Mouse (Mus musculus) embryonic facial prominence, embryonic 12.5 days (tissue): ENCODE data around the gene Tomm40. TPM values are rescaled to one million over a fixed set of nuclear protein-coding genes. Genes with fewer than 3 reads are reported as not detected.

Experiments used
- ATAC-seq: fragments of 200-750 bp; cut with Nextera tagmentation; 2 replicates; pipeline ENCODE4 v1.8.0; 2017; ENCODE audit not compliant: insufficient number of reproducible peaks, insufficient read depth, low FRiP score, low TSS enrichment
- H3K27ac ChIP-seq: fragments of 300-500 bp; sonication (generic); 2 replicates; pipeline ENCODE4 v1.5.1; 2016; ENCODE audit warnings: mild to moderate bottlenecking
- H3K27me3 ChIP-seq: fragments of 300-500 bp; sonication (generic); 2 replicates; pipeline ENCODE4 v1.6.1; 2016; ENCODE audit warnings: mild to moderate bottlenecking, moderate library complexity
- H3K36me3 ChIP-seq: fragments of 300-500 bp; sonication (generic); 2 replicates; pipeline ENCODE4 v1.6.1; 2016; ENCODE audit warnings: mild to moderate bottlenecking
- H3K4me1 ChIP-seq: fragments of 300-500 bp; sonication (generic); 2 replicates; pipeline ENCODE4 v1.6.1; 2016
- H3K4me2 ChIP-seq: fragments of 300-500 bp; sonication (generic); replicated peaks from 2 replicates; pipeline ENCODE4 v1.6.1; 2016; ENCODE audit warnings: mild to moderate bottlenecking, moderate library complexity
- H3K4me3 ChIP-seq: fragments of 300-500 bp; sonication (generic); 2 replicates; pipeline ENCODE4 v1.5.1; 2016; ENCODE audit warnings: mild to moderate bottlenecking
- H3K9ac ChIP-seq: fragments of 300-500 bp; sonication (generic); 2 replicates; pipeline ENCODE4 v1.6.1; 2016; ENCODE audit warnings: mild to moderate bottlenecking, moderate library complexity
- H3K9me3 ChIP-seq: fragments of 300-500 bp; sonication (generic); 2 replicates; pipeline ENCODE4 v1.6.1; 2016; ENCODE audit warnings: mild to moderate bottlenecking, moderate library complexity
- WGBS: fragments of 180-500 bp; shearing (Covaris S2); methylation state at CpG from one replicate; pipeline ENCODE4 v1.1.7; 2016; 5-methylcytosine and 5-hydroxymethylcytosine counted together
- polyA plus RNA-seq: library from polyadenylated mRNA; unstranded; fragments of >200 nt; fragmentation: Nextera tagmentation; extraction: Ambion mirVana; gene quantifications from 2 replicates; pipeline ENCODE4 v1.2.1, GENCODE M21; 2016

Tomm40 gene
- polyA plus RNA-seq, 1 experiment from 2014 or later, result 163 TPM

- H3K4me1 ChIP-seq, result peaks cover 30% of the 10 kb centered on the region
- H3K9me3 ChIP-seq, result no peaks in the 10 kb centered on the region
- no peak overlapping the region for H3K4me3 ChIP-seq
- no peaks in the 10 kb centered on the region for H3K27me3 ChIP-seq
- ATAC-seq, result no peak
- no peak overlapping the region for H3K9ac ChIP-seq
- no peak overlapping the region for H3K27ac ChIP-seq
- WGBS, result 53% methylated on average over 4 of the region's 4 CpGs
- peak overlapping the region; percentile 79; the same call in 1 of the 2 replicates for H3K4me2 ChIP-seq
- no peaks in the 10 kb centered on the region for H3K36me3 ChIP-seq
Observed at GRCm38 (mm10) chr7:19751070-19751383, 35.8 kb upstream of the Tomm40 start.

GRCm38 (mm10) chr7:19750217-19751069, 35.2 kb upstream of the Tomm40 start, which contains the start of gene Nectin2:
Nectin2 (minus strand) TSS chr7:19750483.
- Histone ChIP-seq H3K4me3 (peak within 1 kb of the TSS; percentile 83), H3K27ac (peak within 1 kb of the TSS; percentile 90), H3K4me2 (peak within 1 kb of the TSS; percentile 79), H3K27me3 (no peaks in the 10 kb centered on the region), H3K9me3 (no peaks in the 10 kb centered on the region), H3K9ac (peak within 1 kb of the TSS; percentile 89), H3K36me3 (no peaks in the 10 kb centered on the region), H3K4me1 (peaks cover 30% of the 10 kb centered on the region)
- 16% methylated on average over 19 of the region's 19 CpGs for WGBS
- peak; percentile 25 for ATAC-seq

- peaks cover 34% of the 10 kb centered on the region for H3K4me1 ChIP-seq
- H3K36me3 ChIP-seq, result no peaks in the 10 kb centered on the region
- ATAC-seq, result peak; percentile 90
- peak overlapping the region; percentile 83 for H3K4me3 ChIP-seq
- peak overlapping the region; percentile 89 for H3K9ac ChIP-seq
- WGBS, result under 1% methylated on average over 46 of the region's 46 CpGs
- no peaks in the 10 kb centered on the region for H3K9me3 ChIP-seq
- H3K27me3 ChIP-seq, result no peaks in the 10 kb centered on the region
- H3K4me2 ChIP-seq, result peak overlapping the region; percentile 79
- H3K27ac ChIP-seq, result peak overlapping the region; percentile 90
Observed at GRCm38 (mm10) chr7:19749389-19750216, 34.4 kb upstream of the Tomm40 start.

- H3K4me1 ChIP-seq, result peaks cover 34% of the 10 kb centered on the region
- H3K27me3 ChIP-seq, result no peaks in the 10 kb centered on the region
Observed at GRCm38 (mm10) chr7:19748219-19749195, 33.3 kb upstream of the Tomm40 start.

GRCm38 (mm10) chr7:19747420-19748218, 32.4 kb upstream of the Tomm40 start:
- Histone ChIP-seq H3K4me3 (peak overlapping the region; percentile 83), H3K9me3 (no peaks in the 10 kb centered on the region), H3K36me3 (peaks cover 10% of the 10 kb centered on the region), H3K9ac (peak overlapping the region; percentile 89), H3K4me1 (peaks cover 34% of the 10 kb centered on the region), H3K27me3 (no peaks in the 10 kb centered on the region), H3K4me2 (peak overlapping the region; percentile 79), H3K27ac (peak overlapping the region; percentile 90)
- 2% methylated on average over 25 of the region's 25 CpGs for WGBS
- no peak for ATAC-seq

More at GRCm38 (mm10) chr7:19748219-19749195, 33.3 kb upstream of the Tomm40 start:
- no peaks in the 10 kb centered on the region for H3K9me3 ChIP-seq
- H3K4me3 ChIP-seq, result peak overlapping the region; percentile 83
- peak; percentile 1; the same call in 1 of the 2 replicates for ATAC-seq
- WGBS, result 1% methylated on average over 32 of the region's 32 CpGs
- peak overlapping the region; percentile 90 for H3K27ac ChIP-seq
- H3K36me3 ChIP-seq, result peaks cover 5% of the 10 kb centered on the region
- peak overlapping the region; percentile 79 for H3K4me2 ChIP-seq
- peak overlapping the region; percentile 89 for H3K9ac ChIP-seq

- Histone ChIP-seq H3K4me3 (peak overlapping the region; percentile 83), H3K9ac (peak overlapping the region; percentile 31), H3K4me2 (peak overlapping the region; percentile 79), H3K27me3 (no peaks in the 10 kb centered on the region), H3K36me3 (peaks cover 10% of the 10 kb centered on the region), H3K4me1 (peaks cover 43% of the 10 kb centered on the region), H3K27ac (peak overlapping the region; percentile 90; the same call in 1 of the 2 replicates), H3K9me3 (no peaks in the 10 kb centered on the region)
- 17% methylated on average over 6 of the region's 6 CpGs for WGBS
- ATAC-seq, result no peak
Observed at GRCm38 (mm10) chr7:19746426-19747201, 31.4 kb upstream of the Tomm40 start.

GRCm38 (mm10) chr7:19745971-19746370, 30.7 kb upstream of the Tomm40 start:
- ATAC-seq, result no peak
- Histone ChIP-seq H3K27me3 (no peaks in the 10 kb centered on the region), H3K36me3 (peaks cover 11% of the 10 kb centered on the region), H3K4me2 (peak overlapping the region; percentile 79), H3K27ac (no peak overlapping the region), H3K9me3 (no peaks in the 10 kb centered on the region), H3K9ac (no peak overlapping the region), H3K4me3 (no peak overlapping the region), H3K4me1 (peaks cover 48% of the 10 kb centered on the region)
- 87% methylated on average over 8 of the region's 10 CpGs for WGBS

- H3K27me3 ChIP-seq, result no peaks in the 10 kb centered on the region
- H3K36me3 ChIP-seq, result peaks cover 21% of the 10 kb centered on the region
- no peak overlapping the region for H3K27ac ChIP-seq
- H3K9ac ChIP-seq, result no peak overlapping the region
- no peak overlapping the region for H3K4me3 ChIP-seq
- WGBS, result 66% methylated on average over 14 of the region's 14 CpGs
- peaks cover 44% of the 10 kb centered on the region for H3K4me1 ChIP-seq
- no peak for ATAC-seq
- no peaks in the 10 kb centered on the region for H3K9me3 ChIP-seq
- no peak overlapping the region for H3K4me2 ChIP-seq
Observed at GRCm38 (mm10) chr7:19744590-19745385, 29.6 kb upstream of the Tomm40 start.

GRCm38 (mm10) chr7:19743791-19744190, 28.6 kb upstream of the Tomm40 start:
- H3K27ac ChIP-seq, result no peak overlapping the region
- H3K4me2 ChIP-seq, result no peak overlapping the region
- no peak for ATAC-seq
- no peaks in the 10 kb centered on the region for H3K9me3 ChIP-seq
- peaks cover 44% of the 10 kb centered on the region for H3K4me1 ChIP-seq
- no peak overlapping the region for H3K4me3 ChIP-seq
- H3K27me3 ChIP-seq, result no peaks in the 10 kb centered on the region
- WGBS, result 85% methylated on average over 6 of the region's 6 CpGs
- H3K9ac ChIP-seq, result no peak overlapping the region
- peaks cover 22% of the 10 kb centered on the region for H3K36me3 ChIP-seq
